Comparison of ENCODE assay signal across 13 mouse cellular contexts in genomic region chr3:108211845-108212244, GRCm38 (mm10). TPM values are rescaled to one million over a fixed set of nuclear protein-coding genes. Genes with fewer than 3 reads are reported as not detected.
DNase-seq lines count a peak whose midpoint lies in the region; ATAC-seq and TF ChIP-seq lines count a peak whose summit lies in the region.
"Had no signal": no experiment of that assay in that cellular context is flagged by ENCODE, and none has a peak within 500 bp of the region (broad histone marks: within the 10 kb centered on the region; RNA-seq: fewer than 3 reads in every experiment).

No protein-coding gene starts in this region.

- no peak for TF ChIP-seq CTCF in layer of hippocampus, adult 2 months (conservative IDR thresholded peaks at IDR 0.05)

- WGBS in midbrain, embryonic 13.5 days = 86% methylated on average over 6 of the region's 6 CpGs

- H3K4me1 ChIP-seq in midbrain, embryonic 13.5 days (replicated peaks) = peaks cover 27% of the 10 kb centered on the region

- peak overlapping the region; percentile 57 for H3K4me2 ChIP-seq in midbrain, embryonic 13.5 days (replicated peaks)

- H3K27ac ChIP-seq in layer of hippocampus, adult 2 months = peak overlapping the region; percentile 100
- no peak overlapping the region for H3K27ac ChIP-seq in midbrain, embryonic 13.5 days
- H3K27ac ChIP-seq: embryonic facial prominence, embryonic 12.5 days had no signal

- H3K36me3 ChIP-seq in midbrain, embryonic 13.5 days = peaks cover 12% of the 10 kb centered on the region
- H3K36me3 ChIP-seq: heart, embryonic 15.5 days had no signal

- DNase-seq in layer of hippocampus, adult 2 months (ENCODE audit: low spot score in 2 of 2) = peak in 1 of 2 experiments; percentile 67
- DNase-seq in layer of hippocampus, adult 9-10 months (ENCODE audit: low spot score) = no peak
- peak; percentile 49 for DNase-seq in brain, embryonic 18.5 days (ENCODE audit: low read depth, low spot score)
- DNase-seq in cerebellum, postnatal 25 days = peak; percentile 35 to 54
- DNase-seq in spleen, adult 18-20 months = no peak
- DNase-seq in urinary bladder, postnatal 14 days (ENCODE audit: low spot score) = no peak
- no peak for DNase-seq in ovary, postnatal 14 days (ENCODE audit: low spot score)
- DNase-seq: adrenal gland, postnatal 36 days; lung, adult 2 months had no signal

- no peak for ATAC-seq in midbrain, embryonic 13.5 days
- ATAC-seq: CD4-positive, CD25-positive, alpha-beta regulatory T cell, adult 4 months had no signal

- H3K9ac ChIP-seq in midbrain, embryonic 13.5 days (replicated peaks) = peak overlapping the region; percentile 89; the same call in 1 of the 2 replicates

- no peak overlapping the region for H3K4me3 ChIP-seq in layer of hippocampus, adult 2 months
- peak overlapping the region; percentile 57 for H3K4me3 ChIP-seq in midbrain, embryonic 13.5 days (replicated peaks)

- no peaks in the 10 kb centered on the region for H3K27me3 ChIP-seq in midbrain, embryonic 13.5 days
- H3K27me3 ChIP-seq: embryonic facial prominence, embryonic 12.5 days had no signal

- no peaks in the 10 kb centered on the region for H3K9me3 ChIP-seq in midbrain, embryonic 13.5 days
- H3K9me3 ChIP-seq: embryonic facial prominence, embryonic 12.5 days; heart, embryonic 15.5 days had no signal

RNA-seq across cellular contexts. Expression of gene Atxn7l2, which starts 1.1 kb away (rescaled TPM):
- total RNA-seq in layer of hippocampus, adult 2 months (2021) = 10 to 100 TPM; 31.9 to 34.6 TPM
- polyA plus RNA-seq in midbrain, embryonic 13.5 days (2015; fragmentation: Nextera tagmentation; extraction: Ambion mirVana) = 27.8 and 28.8 TPM in 2 replicates

RNA-seq across cellular contexts. Expression of gene Cyb561d1, which starts 10.8 kb away (rescaled TPM):
- total RNA-seq in layer of hippocampus, adult 2 months (2021) = 10 to 100 TPM; 16.3 to 16.8 TPM
- polyA plus RNA-seq in midbrain, embryonic 13.5 days (2015; fragmentation: Nextera tagmentation; extraction: Ambion mirVana) = 4.3 and 5.6 TPM in 2 replicates

RNA-seq across cellular contexts. Expression of gene Sypl2, which starts 14.6 kb away (rescaled TPM):
- total RNA-seq in layer of hippocampus, adult 2 months (2021) = 1 to 10 TPM; 2.0 to 3.0 TPM
- polyA plus RNA-seq in midbrain, embryonic 13.5 days (2015; fragmentation: Nextera tagmentation; extraction: Ambion mirVana) = 0.92 and 0.95 TPM in 2 replicates

RNA-seq across cellular contexts. Expression of gene Amigo1, which starts 25.7 kb away (rescaled TPM):
- total RNA-seq in layer of hippocampus, adult 2 months (2021) = 10 to 100 TPM; 69.7 to 79.0 TPM
- 9.9 and 11.0 TPM in 2 replicates for polyA plus RNA-seq in midbrain, embryonic 13.5 days (2015; fragmentation: Nextera tagmentation; extraction: Ambion mirVana)

RNA-seq across cellular contexts. Expression of gene Psma5, which starts 44.9 kb away (rescaled TPM):
- 10 to 100 TPM; 68.2 to 76.8 TPM for total RNA-seq in layer of hippocampus, adult 2 months (2021)
- polyA plus RNA-seq in midbrain, embryonic 13.5 days (2015; fragmentation: Nextera tagmentation; extraction: Ambion mirVana) = 242 and 257 TPM in 2 replicates

Comparison
In these comparisons a context has a peak if more than half of its experiments do, and no peak if none do; other contexts are left out.
1. DNase-seq: peak in brain, embryonic 18.5 days (single experiment) and cerebellum, postnatal 25 days (2 of 2); none in layer of hippocampus, adult 9-10 months (single experiment), spleen, adult 18-20 months (0 of 2), urinary bladder, postnatal 14 days (single experiment) and ovary, postnatal 14 days (single experiment).